Mouse (Mus musculus): ENCODE measurements at regions not wholly inside any gene's neighbourhood (a gene's known extent, or its start where the extent isn't known, plus 50 kb on each side); places are given as distances from the start of the nearest gene placed in this dataset.

- WGBS: 82% methylated on average over 4 of the region's 4 CpGs
- no peaks in the 10 kb centered on the region for H3K27me3 ChIP-seq (ENCODE audit: insufficient read depth, poor library complexity, severe bottlenecking)
- no peak overlapping the region for H3K27ac ChIP-seq
- no peaks in the 10 kb centered on the region for H3K36me3 ChIP-seq
- DNase-seq (ENCODE audit: low spot score): no peak
- no peaks in the 10 kb centered on the region for H3K4me1 ChIP-seq
- H3K4me3 ChIP-seq: no peak overlapping the region
- H3K9me3 ChIP-seq: no peaks in the 10 kb centered on the region
Observed at GRCm38 (mm10) chr2:137869676-137870075, 386.7 kb upstream of the Btbd3 start.

- H3K4me3 ChIP-seq: no peak overlapping the region
- no peaks in the 10 kb centered on the region for H3K4me1 ChIP-seq
- H3K27me3 ChIP-seq (ENCODE audit: insufficient read depth, poor library complexity, severe bottlenecking): no peaks in the 10 kb centered on the region
- no peak overlapping the region for H3K27ac ChIP-seq
- H3K9me3 ChIP-seq: no peaks in the 10 kb centered on the region
- no peaks in the 10 kb centered on the region for H3K36me3 ChIP-seq
- WGBS: 65% methylated on average over 4 of the region's 4 CpGs
- DNase-seq (ENCODE audit: low spot score): no peak
Observed at GRCm38 (mm10) chr2:137854494-137854893, 401.9 kb upstream of the Btbd3 start.

- no peak for DNase-seq (ENCODE audit: low spot score)
- H3K36me3 ChIP-seq: no peaks in the 10 kb centered on the region
- WGBS: 80% methylated on average over 10 of the region's 10 CpGs
- H3K4me3 ChIP-seq: no peak overlapping the region
- no peak overlapping the region for H3K27ac ChIP-seq
- no peaks in the 10 kb centered on the region for H3K4me1 ChIP-seq
- no peaks in the 10 kb centered on the region for H3K9me3 ChIP-seq
- H3K27me3 ChIP-seq (ENCODE audit: insufficient read depth, poor library complexity, severe bottlenecking): no peaks in the 10 kb centered on the region
Observed at GRCm38 (mm10) chr2:137853399-137854259, 402.7 kb upstream of the Btbd3 start.

- no peak for DNase-seq (ENCODE audit: low spot score)
- no peak overlapping the region for H3K4me3 ChIP-seq
- H3K9me3 ChIP-seq: no peaks in the 10 kb centered on the region
- H3K4me1 ChIP-seq: peaks cover 4% of the 10 kb centered on the region
- WGBS: 8% methylated on average over 2 of the region's 2 CpGs
- no peak overlapping the region for H3K27ac ChIP-seq
- H3K27me3 ChIP-seq (ENCODE audit: insufficient read depth, poor library complexity, severe bottlenecking): no peaks in the 10 kb centered on the region
- H3K36me3 ChIP-seq: no peaks in the 10 kb centered on the region
Observed at GRCm38 (mm10) chr2:137847901-137848300, 408.5 kb upstream of the Btbd3 start.

GRCm38 (mm10) chr2:137827814-137828374 is 428.5 kb upstream of the Btbd3 start:
- no peaks in the 10 kb centered on the region for H3K9me3 ChIP-seq
- no peak for DNase-seq (ENCODE audit: low spot score)
- no peak overlapping the region for H3K27ac ChIP-seq
- H3K36me3 ChIP-seq: no peaks in the 10 kb centered on the region
- peaks cover 8% of the 10 kb centered on the region; the same call in 1 of the 2 replicates for H3K4me1 ChIP-seq
- WGBS: 42% methylated on average over 8 of the region's 8 CpGs
- no peaks in the 10 kb centered on the region for H3K27me3 ChIP-seq (ENCODE audit: insufficient read depth, poor library complexity, severe bottlenecking)
- no peak overlapping the region for H3K4me3 ChIP-seq

- Histone ChIP-seq H3K4me3 (no peak overlapping the region), H3K36me3 (no peaks in the 10 kb centered on the region), H3K9me3 (no peaks in the 10 kb centered on the region), H3K4me1 (0 out of 2 replicates have a peak, but pooled peaks cover 2% of the 10 kb centered on the region), H3K27me3 (ENCODE audit: insufficient read depth, poor library complexity, severe bottlenecking) (no peaks in the 10 kb centered on the region), H3K27ac (no peak overlapping the region)
- 77% methylated on average over 5 of the region's 5 CpGs for WGBS
- DNase-seq (ENCODE audit: low spot score): no peak
Observed at GRCm38 (mm10) chr2:137821344-137821916, 434.9 kb upstream of the Btbd3 start.

- H3K9me3 ChIP-seq: no peaks in the 10 kb centered on the region
- WGBS: 85% methylated on average over 1 of the region's 1 CpGs
- H3K27me3 ChIP-seq (ENCODE audit: insufficient read depth, poor library complexity, severe bottlenecking): no peaks in the 10 kb centered on the region
Observed at GRCm38 (mm10) chr2:137814945-137815344, 441.4 kb upstream of the Btbd3 start.

GRCm38 (mm10) chr2:137808401-137809230 is 447.7 kb upstream of the Btbd3 start:
- WGBS: 91% methylated on average over 13 of the region's 13 CpGs
- Histone ChIP-seq H3K36me3 (no peaks in the 10 kb centered on the region), H3K9me3 (no peaks in the 10 kb centered on the region), H3K27ac (no peak overlapping the region), H3K4me3 (no peak overlapping the region), H3K27me3 (ENCODE audit: insufficient read depth, poor library complexity, severe bottlenecking) (no peaks in the 10 kb centered on the region), H3K4me1 (no peaks in the 10 kb centered on the region)
- DNase-seq (ENCODE audit: low spot score): no peak

More at GRCm38 (mm10) chr2:137814945-137815344, 441.4 kb upstream of the Btbd3 start:
- Histone ChIP-seq H3K27ac (no peak overlapping the region), H3K36me3 (no peaks in the 10 kb centered on the region), H3K4me3 (no peak overlapping the region), H3K4me1 (no peaks in the 10 kb centered on the region)
- DNase-seq (ENCODE audit: low spot score): no peak

- Histone ChIP-seq H3K36me3 (no peaks in the 10 kb centered on the region), H3K4me1 (no peaks in the 10 kb centered on the region), H3K4me3 (no peak overlapping the region), H3K27me3 (ENCODE audit: insufficient read depth, poor library complexity, severe bottlenecking) (no peaks in the 10 kb centered on the region), H3K9me3 (no peaks in the 10 kb centered on the region), H3K27ac (no peak overlapping the region)
- 81% methylated on average over 5 of the region's 5 CpGs for WGBS
- no peak for DNase-seq (ENCODE audit: low spot score)
Observed at GRCm38 (mm10) chr2:137807594-137808295, 448.6 kb upstream of the Btbd3 start.

- DNase-seq (ENCODE audit: low spot score): no peak
- 32% methylated on average over 2 of the region's 2 CpGs for WGBS
- H3K9me3 ChIP-seq: no peaks in the 10 kb centered on the region
- no peaks in the 10 kb centered on the region for H3K4me1 ChIP-seq
- H3K4me3 ChIP-seq: no peak overlapping the region
- no peaks in the 10 kb centered on the region for H3K27me3 ChIP-seq (ENCODE audit: insufficient read depth, poor library complexity, severe bottlenecking)
- H3K27ac ChIP-seq: no peak overlapping the region
- H3K36me3 ChIP-seq: no peaks in the 10 kb centered on the region
Observed at GRCm38 (mm10) chr2:137794841-137795240, 461.5 kb upstream of the Btbd3 start.

- Histone ChIP-seq H3K4me1 (no peaks in the 10 kb centered on the region), H3K27ac (no peak overlapping the region), H3K27me3 (ENCODE audit: insufficient read depth, poor library complexity, severe bottlenecking) (no peaks in the 10 kb centered on the region), H3K36me3 (no peaks in the 10 kb centered on the region), H3K4me3 (no peak overlapping the region), H3K9me3 (no peaks in the 10 kb centered on the region)
- 83% methylated on average over 6 of the region's 6 CpGs for WGBS
- no peak for DNase-seq (ENCODE audit: low spot score)
Observed at GRCm38 (mm10) chr2:137784091-137784490, 472.3 kb upstream of the Btbd3 start.

- Histone ChIP-seq H3K9me3 (no peaks in the 10 kb centered on the region), H3K27ac (no peak overlapping the region), H3K36me3 (no peaks in the 10 kb centered on the region), H3K4me3 (no peak overlapping the region), H3K4me1 (no peaks in the 10 kb centered on the region), H3K27me3 (ENCODE audit: insufficient read depth, poor library complexity, severe bottlenecking) (no peaks in the 10 kb centered on the region)
- 86% methylated on average over 3 of the region's 3 CpGs for WGBS
- DNase-seq (ENCODE audit: low spot score): no peak
Observed at GRCm38 (mm10) chr2:137777430-137777829, 478.9 kb upstream of the Btbd3 start.

Measured in heart, embryonic 10.5 days (tissue).